Mouse (Mus musculus): ENCODE measurements around the gene Krtap28-10.

GRCm38 (mm10) chr1:83015329-83015879, 26.9 kb downstream of the Krtap28-10 start:
- TF ChIP-seq CTCF (IDR thresholded peaks at IDR 0.05; ENCODE audit: low read depth) (no peak), EP300 (IDR thresholded peaks at IDR 0.05; ENCODE audit: low read depth) (no peak)

All from heart, postnatal 0 days (tissue).